20 mouse cellular contexts compared by ENCODE assay signal in the genomic region with DNA sequence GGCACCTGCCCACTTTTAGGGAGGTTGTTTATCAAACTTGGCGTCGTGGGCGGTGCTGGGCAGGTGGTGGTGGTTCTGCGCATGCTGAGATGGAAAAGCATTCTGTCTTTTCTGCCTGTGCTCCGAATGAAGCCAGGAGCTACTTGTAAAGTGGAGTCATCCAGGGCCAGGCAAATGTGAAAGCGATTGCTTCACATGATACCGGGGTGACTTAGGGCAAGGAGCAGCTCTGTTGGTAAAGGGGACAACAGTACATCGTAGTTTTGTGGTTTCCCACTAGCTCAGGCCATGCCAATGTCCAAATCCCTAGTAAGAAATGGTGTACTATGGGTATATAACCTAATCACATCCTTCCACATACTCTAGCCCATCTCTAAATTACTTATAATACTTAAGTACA.
"Had no signal": no experiment of that assay in that cellular context is flagged by ENCODE, and none has a peak within 500 bp of the region (broad histone marks: within the 10 kb centered on the region; RNA-seq: fewer than 3 reads in every experiment).

No protein-coding gene starts in this region.

- H3K9me3 ChIP-seq: midbrain, embryonic 10.5 days; midbrain, embryonic 12.5 days; neural tube, embryonic 13.5 days; neural tube, embryonic 15.5 days; stomach, embryonic 15.5 days had no signal

- H3K27me3 ChIP-seq: midbrain, embryonic 12.5 days; neural tube, embryonic 13.5 days; neural tube, embryonic 15.5 days; stomach, embryonic 15.5 days had no signal

- DNase-seq: lung, adult 18-20 months; lung, embryonic 14.5 days; lung, postnatal 10 days; lung, postnatal 4 days; midbrain, embryonic 14.5 days; retina, postnatal 1 day; right cerebral cortex, adult 18-20 months; right cerebral cortex, postnatal 25 days; right cerebral cortex, postnatal 4 days; thymus, adult 2 months; thymus, postnatal 25 days; thymus, postnatal 4 days had no signal

- H3K27ac ChIP-seq: midbrain, embryonic 10.5 days; midbrain, embryonic 12.5 days; neural tube, embryonic 13.5 days; neural tube, embryonic 15.5 days; stomach, embryonic 15.5 days; stomach, postnatal 0 days had no signal

- H3K4me1 ChIP-seq: midbrain, embryonic 10.5 days; midbrain, embryonic 12.5 days; neural tube, embryonic 13.5 days; neural tube, embryonic 15.5 days; stomach, embryonic 15.5 days had no signal

- H3K4me2 ChIP-seq: lung, embryonic 14.5 days; midbrain, embryonic 12.5 days; neural tube, embryonic 13.5 days; neural tube, embryonic 15.5 days; stomach, embryonic 15.5 days had no signal

- H3K36me3 ChIP-seq: midbrain, embryonic 10.5 days; midbrain, embryonic 12.5 days; neural tube, embryonic 13.5 days; neural tube, embryonic 15.5 days; stomach, embryonic 15.5 days had no signal

- H3K4me3 ChIP-seq: midbrain, embryonic 10.5 days; midbrain, embryonic 12.5 days; myocyte; neural tube, embryonic 13.5 days; neural tube, embryonic 15.5 days; stomach, embryonic 15.5 days had no signal

- ATAC-seq: midbrain, embryonic 16.5 days had no signal

- H3K9ac ChIP-seq: lung, embryonic 14.5 days; midbrain, embryonic 12.5 days; neural tube, embryonic 13.5 days; neural tube, embryonic 15.5 days; stomach, embryonic 15.5 days had no signal
